Mouse (Mus musculus) spleen, adult 2 months (tissue): ENCODE data around the gene Sh3glb1. TPM values are rescaled to one million over a fixed set of nuclear protein-coding genes. Genes with fewer than 3 reads are reported as not detected.

Experiments
- DNase-seq, 2 experiments: peaks; one replicate each; pipeline versions ENCODE4 v3.0.0 to v3.0.0-alpha.2; 2012 to 2021; ENCODE audit warnings: low spot score in 2 of 2, low read depth in 1 of 2
- H3K27ac ChIP-seq: fragments of 200-500 bp; 2 replicates; pipeline ENCODE4 v1.5.1; 2012; ENCODE audit warnings: low read length, inconsistent platforms; ENCODE audit not compliant: insufficient read depth
- H3K27me3 ChIP-seq: fragments of 200-500 bp; 2 replicates; pipeline ENCODE4 v1.6.1; 2012; ENCODE audit warnings: mild to moderate bottlenecking, moderate library complexity, low read length, inconsistent platforms; ENCODE audit not compliant: control insufficient read depth, insufficient read depth
- H3K36me3 ChIP-seq: fragments of 200-500 bp; 2 replicates; pipeline ENCODE4 v1.6.1; 2012; ENCODE audit warnings: mild to moderate bottlenecking, low read length, inconsistent platforms; ENCODE audit not compliant: control insufficient read depth, insufficient read depth
- H3K4me1 ChIP-seq: fragments of 200-500 bp; 2 replicates; pipeline ENCODE4 v1.6.1; 2011; ENCODE audit warnings: inconsistent platforms; ENCODE audit not compliant: control insufficient read depth, insufficient read depth, insufficient read length
- H3K4me3 ChIP-seq: fragments of 200-500 bp; 2 replicates; pipeline ENCODE4 v1.5.1; 2011; ENCODE audit warnings: mild to moderate bottlenecking, inconsistent platforms; ENCODE audit not compliant: insufficient read depth, insufficient read length; ENCODE audit errors: extremely low read depth
- CTCF ChIP-seq: fragments of 200-500 bp; IDR thresholded peaks from 2 replicates; pipeline ENCODE4 v1.5.1; 2011; ENCODE audit warnings: mild to moderate bottlenecking, inconsistent platforms; ENCODE audit not compliant: insufficient read depth, insufficient read length, insufficient replicate concordance; ENCODE audit errors: extremely low read depth
- POLR2A ChIP-seq: fragments of 200-500 bp; IDR thresholded peaks from 2 replicates; pipeline ENCODE4 v1.6.1; 2011; ENCODE audit warnings: low read depth, low read length, inconsistent platforms
- WGBS: fragments of 180-500 bp; shearing (Covaris S2); methylation state at CpG from one replicate; pipeline ENCODE4 v1.1.7; 2018; 5-methylcytosine and 5-hydroxymethylcytosine counted together
- polyA plus RNA-seq: library from polyadenylated mRNA; depleted of rRNA; stranded (reverse); fragments of >200 nt; gene quantifications from 2 replicates; pipeline ENCODE4 v1.2.3, GENCODE M21; 2012

Sh3glb1 gene
- polyA plus RNA-seq, 1 experiment, result 22.1 TPM

- TF ChIP-seq POLR2A (no peak), CTCF (no peak)
- WGBS, result 87% methylated on average over 5 of the region's 5 CpGs
- Histone ChIP-seq H3K4me3 (no peak overlapping the region), H3K27me3 (no peaks in the 10 kb centered on the region), H3K36me3 (peaks cover 5% of the 10 kb centered on the region; the same call in 1 of the 2 replicates), H3K27ac (no peak overlapping the region), H3K4me1 (no peaks in the 10 kb centered on the region)
- no peak for DNase-seq
Measured at GRCm38 (mm10) chr3:144681542-144681941, 38.6 kb downstream of the Sh3glb1 start.

GRCm38 (mm10) chr3:144679701-144680159 lies 40.4 kb downstream of the Sh3glb1 start:
- no peak overlapping the region for H3K27ac ChIP-seq
- WGBS, result 69% methylated on average over 8 of the region's 8 CpGs
- no peaks in the 10 kb centered on the region for H3K27me3 ChIP-seq
- no peak overlapping the region for H3K4me3 ChIP-seq
- peaks cover 5% of the 10 kb centered on the region; the same call in 1 of the 2 replicates for H3K36me3 ChIP-seq
- no peaks in the 10 kb centered on the region for H3K4me1 ChIP-seq
- no peak for DNase-seq
- TF ChIP-seq POLR2A, result no peak
- no peak for TF ChIP-seq CTCF

- TF ChIP-seq CTCF (no peak), POLR2A (no peak)
- Histone ChIP-seq H3K4me1 (no peaks in the 10 kb centered on the region), H3K4me3 (no peak overlapping the region), H3K27ac (no peak overlapping the region), H3K36me3 (peaks cover 2% of the 10 kb centered on the region; the same call in 1 of the 2 replicates), H3K27me3 (no peaks in the 10 kb centered on the region)
- 47% methylated on average over 4 of the region's 4 CpGs for WGBS
- no peak for DNase-seq
Measured at GRCm38 (mm10) chr3:144679137-144679536, 41.0 kb downstream of the Sh3glb1 start.

GRCm38 (mm10) chr3:144677751-144678150 lies 42.4 kb downstream of the Sh3glb1 start:
- 93% methylated on average over 6 of the region's 6 CpGs for WGBS
- Histone ChIP-seq H3K27ac (no peak overlapping the region), H3K27me3 (no peaks in the 10 kb centered on the region), H3K36me3 (no peaks in the 10 kb centered on the region), H3K4me1 (no peaks in the 10 kb centered on the region), H3K4me3 (no peak overlapping the region)
- TF ChIP-seq CTCF, result no peak
- TF ChIP-seq POLR2A, result no peak
- DNase-seq, result no peak

- WGBS, result 88% methylated on average over 9 of the region's 9 CpGs
Measured at GRCm38 (mm10) chr3:144676249-144676648, 43.9 kb downstream of the Sh3glb1 start.

GRCm38 (mm10) chr3:144672016-144672415 lies 48.1 kb downstream of the Sh3glb1 start:
- 74% methylated on average over 8 of the region's 8 CpGs for WGBS
- TF ChIP-seq POLR2A (no peak), CTCF (no peak)
- Histone ChIP-seq H3K27me3 (no peaks in the 10 kb centered on the region), H3K4me1 (no peaks in the 10 kb centered on the region), H3K4me3 (no peak overlapping the region), H3K27ac (no peak overlapping the region), H3K36me3 (no peaks in the 10 kb centered on the region)
- DNase-seq, result no peak

More at GRCm38 (mm10) chr3:144676249-144676648, 43.9 kb downstream of the Sh3glb1 start:
- Histone ChIP-seq H3K36me3 (no peaks in the 10 kb centered on the region), H3K27ac (no peak overlapping the region), H3K4me1 (no peaks in the 10 kb centered on the region), H3K27me3 (no peaks in the 10 kb centered on the region), H3K4me3 (no peak overlapping the region)
- DNase-seq, result no peak
- no peak for TF ChIP-seq CTCF
- TF ChIP-seq POLR2A, result no peak
